Mouse (Mus musculus) embryonic fibroblast, embryonic 13.5 days (primary cell): Measurements from ENCODE around the gene Pld1.

Experiments
- CTCF ChIP-seq: IDR thresholded peaks from 2 replicates; pipeline ENCODE4 v1.5.1; 2011; ENCODE audit warnings: mild to moderate bottlenecking, control low read depth, low read length, moderate library complexity, borderline replicate concordance; ENCODE audit not compliant: insufficient read depth
- POLR2A ChIP-seq: IDR thresholded peaks from 2 replicates; pipeline ENCODE4 v1.6.1; 2011; ENCODE audit warnings: low read depth, mild to moderate bottlenecking, control low read depth, low read length, moderate library complexity

- TF ChIP-seq CTCF = no peak
- no peak for TF ChIP-seq POLR2A
These were observed 98.9 kb downstream of the Pld1 start for GRCm38 (mm10) chr3:28037320-28037932.
